Mouse (Mus musculus) layer of hippocampus, adult 9-11 months (tissue): ENCODE results near the gene Mum1.

ENCODE experiments used
- DNase-seq: peaks from one replicate; pipeline ENCODE4 v3.0.0; 2022

Mum1 gene

GRCm38 (mm10) chr10:80273847-80274246 lies 47.6 kb downstream of the Mum1 start:
- DNase-seq = no peak

DNA sequence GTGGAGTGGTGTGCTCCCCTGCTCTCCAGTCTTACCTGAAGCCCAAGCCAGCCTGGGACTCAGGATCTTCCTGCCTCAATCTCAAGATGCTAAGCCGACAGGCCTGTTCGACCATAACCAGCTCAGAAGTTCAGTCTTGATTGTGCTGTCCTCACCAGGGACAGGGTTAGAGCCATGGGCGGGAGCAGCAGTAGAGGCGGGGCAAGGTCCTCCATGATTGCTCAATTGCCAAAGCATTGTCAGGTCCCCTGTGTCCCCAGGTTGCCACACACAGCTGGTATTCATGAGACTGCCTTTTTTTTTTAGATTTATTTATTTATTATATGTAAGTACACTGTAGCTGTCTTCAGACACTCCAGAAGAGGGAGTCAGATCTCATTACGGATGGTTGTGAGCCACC lies 50.0 kb downstream of the Mum1 start:
- DNase-seq = no peak

- no peak for DNase-seq
These were observed 52.2 kb downstream of the Mum1 start for GRCm38 (mm10) chr10:80278390-80278789.

DNA sequence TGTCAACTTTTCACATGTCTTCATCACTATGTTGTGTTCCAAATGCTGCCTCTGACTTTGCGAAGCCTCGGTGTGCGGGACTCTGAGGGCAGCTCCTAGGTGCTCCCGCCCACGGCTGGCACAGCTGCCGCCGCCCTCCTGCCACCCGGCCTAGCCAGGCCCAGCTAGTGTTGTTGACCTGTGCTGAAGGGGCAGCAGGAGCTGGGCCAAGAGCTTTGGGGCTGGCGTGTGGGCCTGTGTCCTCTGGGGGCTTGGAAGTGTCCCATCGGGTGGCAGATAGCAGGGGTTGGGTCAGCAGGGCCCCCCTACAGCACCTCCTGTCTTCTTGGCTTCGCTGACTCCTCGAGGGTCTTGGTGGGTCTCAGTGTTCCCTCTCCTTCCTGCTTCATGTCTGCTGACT lies 53.0 kb downstream of the Mum1 start:
- DNase-seq = no peak

GRCm38 (mm10) chr10:80281304-80281703 lies 55.1 kb downstream of the Mum1 start:
- no peak for DNase-seq

GRCm38 (mm10) chr10:80281921-80282371 lies 55.7 kb downstream of the Mum1 start:
- no peak for DNase-seq

DNA sequence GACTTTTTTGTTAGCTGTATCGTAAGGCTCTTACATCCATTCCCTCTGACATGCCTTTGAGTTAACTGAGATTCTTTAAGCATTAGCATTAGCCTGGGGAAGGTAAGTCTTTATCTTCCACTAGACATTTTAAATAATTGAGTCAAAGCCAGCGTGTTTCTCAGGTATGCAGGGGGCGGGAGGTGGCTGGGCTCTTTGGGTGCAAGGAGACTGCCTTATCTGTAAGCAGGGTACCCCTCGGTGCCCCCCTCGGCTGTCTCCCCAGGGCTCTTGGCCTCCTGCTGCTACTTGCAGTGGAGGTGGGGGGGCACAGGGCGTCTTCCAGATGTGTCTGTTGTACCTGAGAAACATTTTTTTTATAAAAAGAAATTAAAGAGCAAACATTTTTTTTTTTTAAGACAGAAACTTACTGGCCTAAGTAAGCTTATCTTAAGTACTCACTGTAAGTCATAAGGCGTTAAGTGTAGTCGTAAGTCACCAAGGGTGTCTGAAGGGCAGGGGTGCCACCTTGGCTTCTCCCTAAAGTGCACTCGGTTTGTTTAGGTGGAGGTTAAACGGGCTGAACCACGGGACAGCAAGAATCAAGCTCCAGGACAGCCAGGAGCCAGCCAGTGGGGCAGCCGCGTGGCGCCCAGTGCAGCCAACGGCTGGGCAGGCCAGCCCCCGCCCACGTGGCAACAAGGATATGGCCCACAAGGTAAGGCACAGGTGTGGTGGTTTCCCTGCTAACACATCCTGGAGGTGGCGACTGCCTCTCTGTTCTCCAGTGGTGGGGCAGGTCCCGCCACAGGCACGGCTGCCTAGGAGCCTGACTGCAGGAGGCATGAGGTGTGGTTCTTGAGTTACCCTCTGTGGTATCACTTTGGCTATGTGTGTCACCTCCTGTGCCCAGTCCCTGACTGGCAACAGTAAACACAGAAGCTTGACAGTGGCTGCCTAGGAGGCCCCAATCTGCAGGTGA lies 56.5 kb downstream of the Mum1 start:
- DNase-seq = no peak

DNA sequence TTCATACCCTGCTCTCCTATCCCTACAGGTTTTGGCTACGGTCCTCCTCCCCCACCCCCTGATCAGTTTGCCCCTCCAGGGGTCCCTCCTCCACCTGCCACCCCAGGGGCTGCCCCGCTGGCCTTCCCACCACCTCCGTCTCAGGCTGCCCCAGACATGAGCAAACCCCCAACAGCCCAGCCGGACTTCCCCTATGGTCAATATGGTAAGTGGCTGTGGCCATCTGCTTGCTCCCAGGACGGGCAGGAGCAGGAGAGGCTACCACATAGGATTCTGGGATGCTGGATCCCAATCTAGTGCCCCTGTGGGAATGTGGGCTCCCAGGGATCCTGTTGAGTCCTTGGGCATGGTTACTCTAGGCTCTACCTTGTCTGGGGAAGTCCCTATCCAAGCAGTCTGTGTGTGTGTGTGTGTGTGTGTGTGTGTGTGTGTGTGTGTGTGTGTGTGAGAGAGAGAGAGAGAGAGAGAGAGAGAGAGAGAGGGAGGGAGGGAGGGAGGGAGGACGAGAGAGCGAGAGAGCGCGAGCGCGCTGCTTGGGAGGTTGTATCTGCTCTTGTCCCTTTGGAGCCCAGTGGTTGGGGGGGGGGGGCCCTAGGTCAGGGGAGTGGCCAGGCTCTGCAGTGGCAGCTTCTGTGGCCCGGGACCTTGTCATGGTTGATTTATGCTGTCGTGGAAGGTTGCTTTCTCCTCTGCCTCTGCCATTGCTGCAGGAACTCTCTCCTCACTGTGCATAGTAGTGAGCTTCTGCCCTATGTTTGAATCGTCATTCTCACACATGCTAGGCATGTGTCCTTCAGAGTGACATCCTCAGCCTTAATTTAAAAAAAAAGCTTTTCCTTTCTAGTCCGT lies 59.2 kb downstream of the Mum1 start:
- no peak for DNase-seq

- no peak for DNase-seq
These were observed 61.9 kb downstream of the Mum1 start for GRCm38 (mm10) chr10:80288097-80288496.

GRCm38 (mm10) chr10:80288657-80289056 lies 62.4 kb downstream of the Mum1 start:
- DNase-seq = no peak

- DNase-seq = peak; percentile 94
These were observed 66.3 kb downstream of the Mum1 start, which contains the start of gene Rps15 for GRCm38 (mm10) chr10:80292251-80293146. Gene Rps15 (plus strand): TSS chr10:80292453.

DNA sequence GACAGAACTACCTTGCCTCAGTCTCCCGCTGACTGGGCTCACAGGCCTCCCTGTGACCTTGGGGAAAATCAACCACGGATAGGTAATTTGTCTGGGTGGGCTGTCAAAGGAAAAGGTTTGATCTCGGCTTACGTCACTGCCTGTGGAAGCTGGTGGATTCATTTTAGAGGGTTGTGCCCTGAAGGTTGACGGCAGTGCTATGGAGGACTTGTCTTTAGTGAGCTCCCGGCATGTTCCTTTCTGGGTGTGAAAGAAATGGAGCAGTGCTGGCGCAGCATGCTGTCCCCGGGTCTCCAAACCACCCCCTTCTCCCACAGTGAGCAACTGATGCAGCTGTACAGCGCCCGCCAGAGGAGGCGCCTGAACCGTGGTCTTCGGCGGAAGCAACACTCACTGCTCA lies 67.1 kb downstream of the Mum1 start:
- DNase-seq = no peak
